Mouse (Mus musculus): Measurements from ENCODE around the gene Tmem190. TPM values are rescaled to one million over a fixed set of nuclear protein-coding genes. Genes with fewer than 3 reads are reported as not detected.
A peak's percentile ranks its signal among the peaks of the same experiment; 100 is the strongest.
"Not testable (repeated sequence)": the region's sequence is repeated elsewhere in the genome, so short reads cannot be mapped to it uniquely, and the experiment has no call there.

Gene Tmem190
- total and polyA plus RNA-seq, 2 experiments from 2014 or later: not detected

DNA sequence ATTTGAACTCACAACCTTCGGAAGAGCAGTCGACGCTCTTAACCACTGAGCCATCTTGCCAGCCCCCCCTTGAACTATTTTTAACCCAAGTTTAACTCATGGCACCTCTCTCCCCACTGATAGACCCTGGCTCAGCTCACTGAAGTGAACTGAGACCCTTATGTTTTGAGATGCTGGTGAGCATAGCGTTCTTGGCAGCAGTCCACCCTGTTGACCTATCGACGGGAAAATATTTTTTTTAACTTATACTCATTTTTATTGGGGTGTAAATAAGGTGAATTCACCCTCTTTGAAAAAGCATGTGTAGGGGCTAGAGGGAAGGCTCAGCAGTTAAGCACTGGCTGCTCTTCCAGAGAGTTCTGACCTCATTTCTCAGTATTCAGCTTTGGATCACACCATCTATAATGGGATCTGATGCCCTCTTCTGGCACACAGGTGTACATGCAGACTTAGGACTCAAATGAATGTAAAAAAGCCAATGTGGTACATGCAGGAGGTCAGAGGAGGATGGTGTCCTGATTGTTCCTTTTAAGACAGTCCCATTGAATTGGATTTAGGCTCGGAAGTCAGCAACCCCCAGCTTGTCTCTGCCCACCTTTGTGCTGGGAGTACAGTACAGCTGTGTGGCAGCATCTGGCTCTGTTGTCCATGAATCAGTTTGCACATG lies 13.2 kb downstream of the Tmem190 start:
- DNase-seq (peak; percentile 68), ATAC-seq (peak; percentile 25; the same call in 1 of the 2 replicates)
- no peak overlapping the region for H3K4me3 ChIP-seq (ENCODE audit: low read depth, low read length)
- 69% methylated on average over 7 of the region's 7 CpGs for WGBS
- no peak overlapping the region for H3K9ac ChIP-seq
- H3K27ac ChIP-seq (ENCODE audit: low read depth, low read length): no peak overlapping the region
- no peaks in the 10 kb centered on the region for H3K9me3 ChIP-seq (ENCODE audit: low read length)
- peak; percentile 79 for TF ChIP-seq CTCF (IDR thresholded peaks at IDR 0.05; ENCODE audit: low read depth)
- 0 out of 2 replicates have a peak, but pooled peaks cover 4% of the 10 kb centered on the region for H3K4me1 ChIP-seq (ENCODE audit: insufficient read depth)
- H3K36me3 ChIP-seq (ENCODE audit: insufficient read depth): peaks cover 26% of the 10 kb centered on the region
- H3K27me3 ChIP-seq (ENCODE audit: insufficient read depth, low read length): no peaks in the 10 kb centered on the region
- H3K4me2 ChIP-seq (ENCODE audit: low read depth): no peak overlapping the region

DNA sequence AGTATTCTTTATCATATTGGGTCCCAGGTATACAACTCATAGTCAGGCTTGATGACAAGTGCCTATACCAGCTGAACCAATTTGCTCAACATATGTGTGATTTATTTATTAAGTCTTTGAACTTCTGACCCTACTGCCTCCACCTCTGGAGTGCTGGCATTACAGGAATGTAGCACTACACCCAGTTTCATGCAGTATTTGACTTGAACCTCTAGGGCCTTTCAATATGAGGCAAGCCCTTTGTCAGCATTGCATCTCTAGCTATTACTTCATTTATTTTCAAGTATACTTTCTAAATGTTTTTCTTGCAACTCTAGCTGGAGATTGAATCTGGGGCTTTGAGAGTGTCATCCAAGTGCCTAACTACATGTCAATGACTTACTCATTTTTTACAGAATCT lies 19.5 kb downstream of the Tmem190 start:
- Histone ChIP-seq H3K4me1 (ENCODE audit: insufficient read depth) (no peaks in the 10 kb centered on the region), H3K27me3 (ENCODE audit: insufficient read depth, low read length) (no peaks in the 10 kb centered on the region), H3K36me3 (ENCODE audit: insufficient read depth) (peaks cover 12% of the 10 kb centered on the region), H3K9me3 (ENCODE audit: low read length) (no peaks in the 10 kb centered on the region), H3K4me3 (ENCODE audit: low read depth, low read length) (no peak overlapping the region), H3K9ac (no peak overlapping the region), H3K4me2 (ENCODE audit: low read depth) (no peak overlapping the region), H3K27ac (ENCODE audit: low read depth, low read length) (no peak overlapping the region)
- ATAC-seq (no peak), DNase-seq (no peak)
- TF ChIP-seq CTCF (IDR thresholded peaks at IDR 0.05; ENCODE audit: low read depth): no peak

DNA sequence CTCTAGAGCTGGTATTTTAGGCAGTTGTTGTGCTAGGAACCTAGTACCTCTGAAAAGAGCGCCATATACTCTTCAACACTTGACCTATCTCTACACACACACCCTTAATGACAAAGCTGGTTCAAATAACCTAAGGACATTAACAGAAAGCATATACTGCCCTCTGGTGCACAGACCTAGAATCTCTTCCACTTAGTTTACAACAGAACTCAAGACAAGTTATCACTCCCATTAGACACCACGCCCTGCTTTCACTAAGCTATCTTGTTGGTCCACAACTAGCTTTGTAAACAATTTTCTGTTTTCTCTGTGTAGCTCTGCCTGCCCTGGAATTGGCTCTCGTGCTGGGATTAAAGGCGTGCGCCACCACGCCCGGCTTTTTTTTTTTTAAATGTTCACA lies 24.0 kb downstream of the Tmem190 start:
- Histone ChIP-seq H3K27me3 (ENCODE audit: insufficient read depth, low read length) (no peaks in the 10 kb centered on the region), H3K36me3 (ENCODE audit: insufficient read depth) (peaks cover 19% of the 10 kb centered on the region), H3K9ac (no peak overlapping the region), H3K9me3 (ENCODE audit: low read length) (no peaks in the 10 kb centered on the region), H3K4me2 (ENCODE audit: low read depth) (no peak overlapping the region), H3K4me1 (ENCODE audit: insufficient read depth) (no peaks in the 10 kb centered on the region), H3K4me3 (ENCODE audit: low read depth, low read length) (no peak overlapping the region), H3K27ac (ENCODE audit: low read depth, low read length) (no peak overlapping the region)
- DNase-seq (peak; percentile 65), ATAC-seq (peak; percentile 61; the same call in 1 of the 2 replicates)
- TF ChIP-seq CTCF (IDR thresholded peaks at IDR 0.05; ENCODE audit: low read depth): peak; percentile 77
- WGBS: 91% methylated on average over 7 of the region's 7 CpGs

DNA sequence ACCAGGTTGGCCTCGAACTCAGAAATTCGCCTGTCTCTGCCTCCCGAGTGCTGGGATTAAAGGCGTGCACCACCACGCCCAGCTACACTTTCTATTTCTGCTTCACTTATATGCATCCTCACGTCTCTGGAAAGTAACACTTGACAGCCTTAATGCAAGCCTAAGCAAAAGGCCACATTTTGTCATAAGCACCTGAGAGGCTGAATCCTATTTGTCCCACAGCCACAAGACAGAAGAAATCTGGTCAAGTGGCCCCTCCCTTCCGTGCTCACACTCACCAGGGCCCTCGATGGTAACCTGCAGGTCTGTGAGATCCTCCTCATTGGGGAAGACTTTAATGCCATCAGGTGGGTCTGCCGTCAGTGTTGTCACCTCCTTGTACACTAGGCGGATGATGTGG lies 28.4 kb downstream of the Tmem190 start:
- H3K4me1 ChIP-seq (ENCODE audit: insufficient read depth); H3K27me3 ChIP-seq (ENCODE audit: insufficient read depth, low read length); DNase-seq; H3K27ac ChIP-seq (ENCODE audit: low read depth, low read length); ATAC-seq; H3K9me3 ChIP-seq (ENCODE audit: low read length): not testable (repeated sequence)
- H3K4me3 ChIP-seq (ENCODE audit: low read depth, low read length): peak overlapping the region; percentile 91
- H3K36me3 ChIP-seq (ENCODE audit: insufficient read depth): peaks cover 19% of the 10 kb centered on the region
- peak overlapping the region; percentile 79 for H3K4me2 ChIP-seq (ENCODE audit: low read depth)
- H3K9ac ChIP-seq: peak overlapping the region; percentile 81
- 36% methylated on average over 10 of the region's 10 CpGs for WGBS

DNA sequence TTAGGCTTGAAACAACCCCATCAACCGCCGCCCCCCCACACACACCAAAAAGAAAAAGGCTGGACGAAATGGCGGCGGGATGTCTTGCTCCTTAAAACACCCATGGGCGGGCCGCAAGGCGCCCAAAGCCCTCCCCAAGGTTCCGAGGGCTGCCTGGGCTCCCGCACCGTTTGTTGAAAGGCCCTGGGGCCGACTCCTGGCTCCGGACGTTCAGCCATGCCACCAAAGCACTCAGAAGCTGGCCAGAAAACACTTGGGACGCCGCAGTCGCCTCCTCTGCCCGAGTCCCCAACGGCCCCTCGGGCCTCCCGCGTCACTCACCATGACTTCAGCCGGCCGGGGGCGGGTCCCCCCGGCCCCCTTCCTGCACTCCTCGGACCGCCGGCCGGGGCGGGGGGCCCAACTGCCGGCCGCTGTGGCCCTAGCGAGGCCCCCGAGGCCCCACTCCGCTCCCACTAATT lies 29.1 kb downstream of the Tmem190 start:
- 0 out of 2 replicates have a peak, but pooled peaks cover 2% of the 10 kb centered on the region for H3K4me1 ChIP-seq (ENCODE audit: insufficient read depth)
- no peak for TF ChIP-seq CTCF (IDR thresholded peaks at IDR 0.05; ENCODE audit: low read depth)
- peak overlapping the region; percentile 81 for H3K9ac ChIP-seq
- H3K27me3 ChIP-seq (ENCODE audit: insufficient read depth, low read length): no peaks in the 10 kb centered on the region
- WGBS: 3% methylated on average over 26 of the region's 36 CpGs
- peak overlapping the region; percentile 91 for H3K4me3 ChIP-seq (ENCODE audit: low read depth, low read length)
- peak overlapping the region; percentile 79 for H3K4me2 ChIP-seq (ENCODE audit: low read depth)
- peak; percentile 63 for DNase-seq
- H3K9me3 ChIP-seq (ENCODE audit: low read length): no peaks in the 10 kb centered on the region
- no peak; the same call in 1 of the 2 replicates for ATAC-seq
- peaks cover 18% of the 10 kb centered on the region for H3K36me3 ChIP-seq (ENCODE audit: insufficient read depth)
- peak overlapping the region; percentile 98 for H3K27ac ChIP-seq (ENCODE audit: low read depth, low read length)

DNA sequence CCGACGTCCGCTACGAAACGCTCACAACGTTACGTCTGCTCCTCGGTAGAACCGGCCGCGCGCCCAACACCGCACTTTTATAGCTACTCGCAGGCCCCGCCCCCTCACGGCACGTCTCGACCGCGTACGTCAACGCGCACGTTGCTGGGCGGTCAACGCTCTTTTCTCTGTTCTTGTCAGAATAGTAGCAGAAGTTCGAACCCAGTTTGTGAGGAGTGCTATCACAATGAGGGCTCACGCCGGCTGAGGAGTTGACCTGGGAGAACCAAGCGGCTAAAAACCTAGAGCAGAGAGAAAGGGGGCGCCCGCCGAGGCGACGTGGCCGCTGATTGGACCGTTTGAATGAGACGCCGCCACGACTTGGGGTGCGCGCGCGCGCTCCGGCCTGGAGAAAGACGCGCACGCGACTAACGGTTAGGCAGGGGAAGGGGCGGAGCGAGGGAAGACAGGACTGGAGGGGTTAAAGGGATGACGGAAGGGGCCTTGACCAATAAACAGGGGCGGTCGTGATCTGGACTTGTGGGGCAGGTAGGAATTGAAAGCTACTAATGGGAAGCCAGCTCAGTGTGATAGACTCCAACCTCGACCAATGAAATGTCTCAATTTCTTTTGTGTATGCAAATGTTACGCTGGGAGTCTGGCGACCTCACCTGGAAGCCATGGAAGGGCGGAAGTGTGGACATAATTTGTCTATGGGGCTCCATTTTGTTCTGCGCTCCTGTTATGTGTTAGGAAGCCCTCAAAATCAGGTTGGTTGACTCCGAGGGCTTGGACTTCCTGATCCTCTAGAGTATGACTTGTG lies 29.8 kb downstream of the Tmem190 start, which contains the start of gene Ube2s:
Gene Ube2s (minus strand): TSS at position 288 of the 802 bp plus-strand sequence.
- DNase-seq (peak; percentile 100), ATAC-seq (peak; percentile 98)
- peak within 1 kb of the TSS; percentile 81 for H3K9ac ChIP-seq
- no peaks in the 10 kb centered on the region for H3K9me3 ChIP-seq (ENCODE audit: low read length)
- peak within 1 kb of the TSS; percentile 91 for H3K4me3 ChIP-seq (ENCODE audit: low read depth, low read length)
- peak within 1 kb of the TSS; percentile 98 for H3K27ac ChIP-seq (ENCODE audit: low read depth, low read length)
- peak within 1 kb of the TSS; percentile 79 for H3K4me2 ChIP-seq (ENCODE audit: low read depth)
- H3K4me1 ChIP-seq (ENCODE audit: insufficient read depth): 0 out of 2 replicates have a peak, but pooled peaks cover 2% of the 10 kb centered on the region
- WGBS: 2% methylated on average over 62 of the region's 62 CpGs
- peak; percentile 43 for TF ChIP-seq CTCF (IDR thresholded peaks at IDR 0.05; ENCODE audit: low read depth)
- no peaks in the 10 kb centered on the region for H3K27me3 ChIP-seq (ENCODE audit: insufficient read depth, low read length)
- peaks cover 12% of the 10 kb centered on the region for H3K36me3 ChIP-seq (ENCODE audit: insufficient read depth)

Measured in forebrain, postnatal 0 days (tissue).